Mouse (Mus musculus) hindbrain, embryonic 11.5 days (tissue): ENCODE data around the gene Mlycd. TPM values are rescaled to one million over a fixed set of nuclear protein-coding genes. Genes with fewer than 3 reads are reported as not detected.
A peak's percentile ranks its signal among the peaks of the same experiment; 100 is the strongest.

Experiments used
- ATAC-seq: fragments of 200-750 bp; cut with Nextera tagmentation; 2 replicates; pipeline ENCODE4 v1.8.0; 2017; ENCODE audit warnings: mild to moderate bottlenecking, moderate TSS enrichment, moderate library complexity; ENCODE audit not compliant: low FRiP score
- DNase-seq: peaks from one replicate; pipeline ENCODE4 v3.0.0-alpha.2; 2015; ENCODE audit warnings: low spot score
- H3K27ac ChIP-seq: fragments of 300-500 bp; sonication (generic); 2 replicates; pipeline ENCODE4 v1.5.1; 2014; ENCODE audit warnings: mild to moderate bottlenecking, low read depth, low read length
- H3K27me3 ChIP-seq: fragments of 300-500 bp; sonication (generic); 2 replicates; pipeline ENCODE4 v1.6.1; 2014; ENCODE audit warnings: mild to moderate bottlenecking, low read length, moderate library complexity, mixed read lengths; ENCODE audit not compliant: control insufficient read depth, insufficient read depth
- H3K36me3 ChIP-seq: fragments of 300-500 bp; sonication (generic); 2 replicates; pipeline ENCODE4 v1.6.1; 2014; ENCODE audit warnings: mild to moderate bottlenecking, low read length, moderate library complexity, mixed read lengths; ENCODE audit not compliant: control insufficient read depth, insufficient read depth
- H3K4me1 ChIP-seq: fragments of 300-500 bp; sonication (generic); replicated peaks from 2 replicates; pipeline ENCODE4 v1.6.1; 2014; ENCODE audit warnings: low read length, mixed read lengths; ENCODE audit not compliant: control insufficient read depth, insufficient read depth
- H3K4me2 ChIP-seq: fragments of 300-500 bp; sonication (generic); replicated peaks from 2 replicates; pipeline ENCODE4 v1.6.1; 2014; ENCODE audit warnings: mild to moderate bottlenecking, low read depth, low read length
- H3K4me3 ChIP-seq: fragments of 300-500 bp; sonication (generic); 2 replicates; pipeline ENCODE4 v1.5.1; 2014; ENCODE audit warnings: low read depth, low read length
- H3K9ac ChIP-seq: fragments of 300-500 bp; sonication (generic); 2 replicates; pipeline ENCODE4 v1.6.1; 2014; ENCODE audit warnings: low read depth, low read length
- H3K9me3 ChIP-seq: fragments of 300-500 bp; sonication (generic); 2 replicates; pipeline ENCODE4 v1.6.1; 2016; ENCODE audit warnings: low read length; ENCODE audit not compliant: control insufficient read depth
- WGBS: fragments of 180-500 bp; shearing (Covaris S2); extraction: QIAGEN DNeasy Blood & Tissue Kit; methylation state at CpG from one replicate; pipeline ENCODE4 v1.1.7; 2014; 5-methylcytosine and 5-hydroxymethylcytosine counted together
- polyA plus RNA-seq: library from polyadenylated mRNA; unstranded; fragments of >200 nt; fragmentation: Nextera tagmentation; extraction: Ambion mirVana; gene quantifications from 2 replicates; pipeline ENCODE4 v1.2.1, GENCODE M21; 2014

The Mlycd gene
- polyA plus RNA-seq, 1 experiment from 2014 or later = 9.2 TPM

DNA sequence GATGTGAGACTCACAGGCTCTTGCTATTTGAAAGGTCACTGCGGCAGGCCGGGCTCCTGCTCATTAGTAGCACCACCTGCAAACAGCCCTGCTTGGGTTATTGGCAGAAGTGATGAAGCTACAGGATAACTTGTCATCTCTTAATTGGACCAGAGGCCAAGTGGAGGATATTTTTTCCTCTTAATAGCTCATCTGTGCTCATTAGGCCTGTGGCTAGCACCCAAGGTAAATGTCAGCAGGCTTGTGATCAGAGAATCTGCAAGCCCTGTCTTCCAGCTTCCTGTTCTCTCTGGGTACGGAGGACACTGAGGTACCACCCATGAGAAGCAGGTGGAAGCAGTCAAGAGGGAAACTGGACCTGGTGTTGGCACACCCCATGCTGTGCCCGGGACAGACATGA lies 56.5 kb downstream of the Mlycd start:
- Histone ChIP-seq H3K27me3 (peaks cover 11% of the 10 kb centered on the region), H3K4me3 (no peak overlapping the region), H3K27ac (no peak overlapping the region), H3K4me1 (no peaks in the 10 kb centered on the region), H3K9ac (no peak overlapping the region), H3K4me2 (no peak overlapping the region), H3K36me3 (no peaks in the 10 kb centered on the region), H3K9me3 (no peaks in the 10 kb centered on the region)
- DNase-seq = no peak
- ATAC-seq = no peak
- WGBS = 84% methylated on average over 4 of the region's 4 CpGs

DNA sequence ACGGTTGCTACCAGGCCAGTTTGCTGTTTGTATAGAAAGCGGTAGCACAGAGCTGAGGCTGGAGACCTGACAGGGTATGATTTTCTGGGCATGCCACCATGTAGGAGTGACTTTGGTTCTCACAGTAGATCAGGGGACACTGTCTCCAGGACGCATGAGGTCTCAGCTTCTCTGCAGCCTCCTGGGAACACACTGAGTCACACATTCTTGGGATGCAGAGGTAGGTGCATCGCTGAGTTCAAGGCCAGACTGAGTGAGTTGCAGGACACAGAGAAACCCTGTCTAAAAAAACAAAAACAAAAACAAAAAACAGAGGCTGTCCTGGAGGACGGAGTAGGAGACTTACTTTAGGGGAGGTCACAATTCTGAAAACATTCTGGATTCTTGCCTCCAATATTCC lies 58.2 kb downstream of the Mlycd start:
- DNase-seq (no peak), ATAC-seq (no peak)
- Histone ChIP-seq H3K4me2 (no peak overlapping the region), H3K4me1 (no peaks in the 10 kb centered on the region), H3K27ac (no peak overlapping the region), H3K36me3 (no peaks in the 10 kb centered on the region), H3K27me3 (peaks cover 6% of the 10 kb centered on the region), H3K9ac (no peak overlapping the region), H3K4me3 (no peak overlapping the region), H3K9me3 (no peaks in the 10 kb centered on the region)
- WGBS = 90% methylated on average over 5 of the region's 5 CpGs

DNA sequence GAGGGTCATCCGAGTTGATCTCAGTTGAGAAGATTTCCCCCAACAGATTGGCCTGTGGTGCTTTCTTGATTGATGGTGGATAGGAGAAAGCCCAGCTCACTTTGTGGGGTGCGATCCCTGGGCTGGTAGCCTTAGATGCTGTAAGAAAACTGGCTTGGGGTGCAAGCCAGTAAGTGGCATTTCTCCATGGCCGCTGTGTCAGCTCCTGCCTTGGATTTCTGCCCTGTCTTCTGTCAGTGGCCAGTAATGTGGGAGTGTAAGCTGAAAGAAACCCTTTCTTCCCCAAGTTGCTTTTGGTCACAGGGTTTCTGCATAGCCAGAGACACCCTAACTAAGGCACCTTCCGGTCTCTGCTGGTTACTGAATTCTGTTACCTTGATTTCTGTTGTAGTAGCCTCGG lies 61.4 kb downstream of the Mlycd start:
- Histone ChIP-seq H3K36me3 (no peaks in the 10 kb centered on the region), H3K4me3 (no peak overlapping the region), H3K4me2 (no peak overlapping the region), H3K4me1 (no peaks in the 10 kb centered on the region), H3K27me3 (no peaks in the 10 kb centered on the region), H3K27ac (no peak overlapping the region), H3K9ac (no peak overlapping the region), H3K9me3 (no peaks in the 10 kb centered on the region)
- ATAC-seq (no peak), DNase-seq (no peak)
- 88% methylated on average over 5 of the region's 5 CpGs for WGBS

DNA sequence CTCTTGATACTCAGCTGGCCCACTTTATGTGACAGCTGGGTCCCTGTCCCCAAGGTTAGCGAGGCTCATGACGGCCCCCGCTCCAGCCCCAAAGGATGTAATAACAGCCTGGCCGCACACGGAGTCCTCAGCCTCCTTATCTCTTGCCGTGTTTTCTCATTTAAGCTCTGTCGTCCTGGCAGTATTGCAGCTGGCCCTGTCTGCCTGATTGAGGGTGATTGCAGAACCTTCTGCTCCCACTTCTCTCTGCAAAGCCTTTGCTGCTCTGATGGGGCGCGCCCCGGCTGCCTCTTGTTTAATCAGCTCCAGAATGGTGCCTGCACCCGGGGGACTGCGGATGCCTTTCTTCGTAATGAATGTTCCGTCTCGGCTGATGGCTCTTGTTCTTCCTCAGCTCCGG lies 65.0 kb downstream of the Mlycd start:
- no peak overlapping the region for H3K4me3 ChIP-seq
- DNase-seq (peak; percentile 61), ATAC-seq (peak; percentile 62)
- no peaks in the 10 kb centered on the region for H3K9me3 ChIP-seq
- no peaks in the 10 kb centered on the region for H3K36me3 ChIP-seq
- peaks cover 3% of the 10 kb centered on the region; the same call in 1 of the 2 replicates for H3K4me1 ChIP-seq
- WGBS = 37% methylated on average over 16 of the region's 16 CpGs
- H3K27ac ChIP-seq = peak overlapping the region; percentile 55
- no peak overlapping the region for H3K9ac ChIP-seq
- no peak overlapping the region for H3K4me2 ChIP-seq
- H3K27me3 ChIP-seq = no peaks in the 10 kb centered on the region; the same call in 1 of the 2 replicates

Other genes starting within 250 kb of the Mlycd start
- gene Hsbp1, start 50.4 kb upstream of the Mlycd start, polyA plus RNA-seq = 366 and 377 TPM in 2 replicates
- 0.23 TPM in 1 of 2 replicates, not detected in the other for gene Osgin1, start 39.2 kb downstream of the Mlycd start, polyA plus RNA-seq
- 14.5 and 17.2 TPM in 2 replicates for gene Necab2, start 51.8 kb downstream of the Mlycd start, polyA plus RNA-seq
- gene Slc38a8, start 106.8 kb downstream of the Mlycd start, polyA plus RNA-seq = 0.11 TPM in 1 of 2 replicates, not detected in the other
- gene Mbtps1, start 163.9 kb downstream of the Mlycd start, polyA plus RNA-seq = 64.8 and 84.4 TPM in 2 replicates
- gene Hsdl1, start 180.3 kb downstream of the Mlycd start, polyA plus RNA-seq = 76.9 and 78.7 TPM in 2 replicates
- gene Dnaaf1, start 180.4 kb downstream of the Mlycd start, polyA plus RNA-seq = 0.08 and 0.28 TPM in 2 replicates
- gene Taf1c, start 210.3 kb downstream of the Mlycd start, polyA plus RNA-seq = 10.1 and 11.9 TPM in 2 replicates
- gene Adad2, start 217.9 kb downstream of the Mlycd start, polyA plus RNA-seq = 0.13 TPM in 1 of 2 replicates, not detected in the other
- 0.10 TPM in 1 of 2 replicates, not detected in the other for gene Kcng4, start 240.8 kb downstream of the Mlycd start, polyA plus RNA-seq